Mouse (Mus musculus): ENCODE results near the gene Marveld2. TPM values are rescaled to one million over a fixed set of nuclear protein-coding genes. Genes with fewer than 3 reads are reported as not detected.

The Marveld2 gene
- 4.3 and 5.3 TPM in 2 replicates for polyA plus RNA-seq (2012; rRNA removed)

DNA sequence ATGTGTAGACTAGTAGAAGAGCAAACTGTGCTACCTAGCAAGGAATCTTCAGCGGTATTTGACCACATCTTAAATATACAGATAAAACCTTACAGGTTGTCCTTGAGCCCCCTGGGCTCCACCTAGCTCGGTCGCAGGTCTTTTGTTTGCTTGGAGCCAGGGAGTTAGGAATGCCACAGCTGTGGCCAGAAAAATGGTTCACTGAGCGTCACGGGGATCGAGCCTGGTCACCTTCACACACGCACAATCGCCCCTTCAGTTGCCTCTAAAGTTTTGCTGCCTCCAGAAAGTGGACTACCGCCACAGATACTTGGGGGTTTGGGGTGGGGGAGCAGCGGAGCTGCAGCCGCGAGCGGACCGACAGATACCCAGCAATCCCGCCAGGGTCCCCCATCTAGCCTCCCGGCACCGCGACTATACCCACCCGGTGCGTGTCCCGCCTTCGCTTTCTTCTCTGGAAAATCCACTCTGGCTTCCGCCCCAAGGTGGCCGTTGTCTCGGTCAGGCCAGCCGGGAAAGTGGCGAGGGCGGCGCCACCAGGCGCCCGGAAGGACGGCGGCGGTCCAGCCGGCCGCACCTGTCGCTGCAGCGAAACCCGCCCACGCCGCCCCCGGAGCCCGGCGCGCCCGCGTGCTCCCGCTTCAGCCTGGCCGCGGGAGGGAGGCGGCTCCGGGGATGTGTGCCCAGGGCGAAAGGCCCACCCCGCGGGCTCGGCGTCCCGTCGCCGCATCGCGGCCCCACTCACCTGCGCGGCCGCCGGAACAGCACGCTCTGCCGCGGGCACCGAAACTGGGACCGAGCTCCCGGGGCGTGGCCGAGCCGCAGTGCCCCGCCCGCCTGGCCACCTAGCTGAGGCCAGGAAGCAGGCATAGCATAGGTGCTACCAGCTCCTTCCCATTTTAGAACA lies at the start of gene Marveld2:
TSS of gene Marveld2 (minus strand) at position 791 of the 907 bp plus-strand sequence.

GRCm38 (mm10) chr13:100651439-100652186 lies 34.8 kb upstream of the Marveld2 start, which contains the start of gene Taf9:
TSS of gene Taf9 (plus strand) at chr13:100651579.

GRCm38 (mm10) chr13:100650550-100651438 lies 34.0 kb upstream of the Marveld2 start, which contains the start of the genes Ak6 and Rad17:
TSS of gene Ak6 (plus strand) at chr13:100650979.
TSS of gene Rad17 (minus strand) at chr13:100651051.

GRCm38 (mm10) chr13:100552369-100553041 lies 64.3 kb downstream of the Marveld2 start, which contains the start of gene Ocln:
TSS of gene Ocln (minus strand) at chr13:100552718.

Other genes starting within 250 kb of the Marveld2 start
- 0.03 and 0.23 TPM in 2 replicates for gene Naip1, start 164.1 kb downstream of the Marveld2 start, polyA plus RNA-seq (2012; rRNA removed)
- gene Gtf2h2, start 124.4 kb downstream of the Marveld2 start, polyA plus RNA-seq (2012; rRNA removed): 4.9 and 13.1 TPM in 2 replicates
- gene Ocln, start 64.3 kb downstream of the Marveld2 start, polyA plus RNA-seq (2012; rRNA removed): 3.3 and 5.5 TPM in 2 replicates
- gene Ak6, start 34.0 kb upstream of the Marveld2 start, polyA plus RNA-seq (2012; rRNA removed): 4.1 and 4.6 TPM in 2 replicates
- gene Rad17, start 34.1 kb upstream of the Marveld2 start, polyA plus RNA-seq (2012; rRNA removed): 0.14 and 0.57 TPM in 2 replicates
- not detected in 2 replicates for gene Taf9, start 34.6 kb upstream of the Marveld2 start, polyA plus RNA-seq (2012; rRNA removed)
- gene Ccdc125, start 52.7 kb upstream of the Marveld2 start, polyA plus RNA-seq (2012; rRNA removed): 0.24 and 0.35 TPM in 2 replicates
- gene Cdk7, start 114.0 kb upstream of the Marveld2 start, polyA plus RNA-seq (2012; rRNA removed): 3.8 and 5.3 TPM in 2 replicates
- gene Mrps36, start 127.7 kb upstream of the Marveld2 start, polyA plus RNA-seq (2012; rRNA removed): 10.3 and 11.9 TPM in 2 replicates
- 0.09 TPM in 1 of 2 replicates, not detected in the other for gene Cenph, start 158.9 kb upstream of the Marveld2 start, polyA plus RNA-seq (2012; rRNA removed)
- gene Ccnb1, start 169.6 kb upstream of the Marveld2 start, polyA plus RNA-seq (2012; rRNA removed): 2.4 and 3.7 TPM in 2 replicates
- 5.9 and 6.8 TPM in 2 replicates for gene Slc30a5, start 216.5 kb upstream of the Marveld2 start, polyA plus RNA-seq (2012; rRNA removed)

Measured in stomach, adult 2 months (tissue).